ENCODE assay signal across 25 mouse cellular contexts in the genomic region with DNA sequence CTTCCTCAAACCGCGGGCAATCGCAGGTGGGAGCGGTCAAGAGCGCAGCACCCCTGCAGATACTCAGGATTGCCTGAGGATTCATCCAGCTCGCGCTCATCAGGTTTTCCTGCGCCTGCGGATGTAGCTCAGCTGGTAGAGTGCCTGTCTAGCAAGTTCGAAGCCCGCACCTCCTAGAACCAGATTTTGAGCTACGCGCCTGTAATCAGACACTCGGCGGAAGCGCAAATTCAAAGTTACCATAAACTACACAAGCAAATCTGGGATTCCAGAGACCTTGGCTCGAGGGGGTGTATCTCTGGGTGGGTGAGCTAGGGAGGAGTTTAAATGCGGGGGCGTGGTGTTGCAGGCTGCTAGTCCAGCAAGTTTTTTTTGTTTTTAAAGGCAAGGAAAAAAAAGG. TPM values are rescaled to one million over a fixed set of nuclear protein-coding genes. Genes with fewer than 3 reads are reported as not detected.
"Had no signal": no experiment of that assay in that cellular context is flagged by ENCODE, and none has a peak within 500 bp of the region (broad histone marks: within the 10 kb centered on the region; RNA-seq: fewer than 3 reads in every experiment).

A gene (minus strand): TSS at position 176 of the 400 bp plus-strand sequence.

- H3K9me3 ChIP-seq: kidney, embryonic 15.5 days; limb, embryonic 12.5 days; limb, embryonic 15.5 days; lung, embryonic 15.5 days; megakaryocyte, embryonic 14.5 days; midbrain, embryonic 10.5 days; midbrain, embryonic 13.5 days; neural tube, embryonic 13.5 days had no signal

- H3K4me3 ChIP-seq: kidney, embryonic 15.5 days; limb, embryonic 12.5 days; limb, embryonic 15.5 days; lung, embryonic 15.5 days; megakaryocyte, embryonic 14.5 days; midbrain, embryonic 10.5 days; midbrain, embryonic 13.5 days; myocyte; neural tube, embryonic 13.5 days had no signal

- DNase-seq: kidney, adult 8-10 months; kidney, postnatal 10 days; kidney, postnatal 4 days; left cerebral cortex, postnatal 4 days; liver, postnatal 0 days; lung, postnatal 10 days; lung, postnatal 36 days; retina, postnatal 1 day; right cerebral cortex, postnatal 25 days; spleen, adult 18-20 months; thymus, adult 18-20 months; thymus, postnatal 36 days had no signal

- H3K36me3 ChIP-seq: kidney, embryonic 15.5 days; limb, embryonic 12.5 days; limb, embryonic 15.5 days; lung, embryonic 15.5 days; midbrain, embryonic 10.5 days; midbrain, embryonic 13.5 days; neural tube, embryonic 13.5 days had no signal

- H3K4me1 ChIP-seq: kidney, embryonic 15.5 days; limb, embryonic 12.5 days; limb, embryonic 15.5 days; lung, embryonic 15.5 days; midbrain, embryonic 10.5 days; midbrain, embryonic 13.5 days; neural tube, embryonic 13.5 days had no signal

- H3K27me3 ChIP-seq: kidney, embryonic 15.5 days; limb, embryonic 12.5 days; limb, embryonic 15.5 days; lung, embryonic 15.5 days; midbrain, embryonic 13.5 days; neural tube, embryonic 13.5 days had no signal

RNA-seq across cellular contexts. Expression of the gene that starts here (rescaled TPM):
- polyA plus RNA-seq: kidney, embryonic 15.5 days; limb, embryonic 12.5 days; limb, embryonic 15.5 days; liver, embryonic 11.5 days; liver, embryonic 14.5 days; liver, postnatal 0 days; lung, embryonic 15.5 days; midbrain, embryonic 10.5 days; midbrain, embryonic 13.5 days; midbrain, embryonic 16.5 days; myocyte; neural tube, embryonic 13.5 days; stomach, embryonic 16.5 days had no signal
